Mouse (Mus musculus): ENCODE results near the gene Tmem89. TPM values are rescaled to one million over a fixed set of nuclear protein-coding genes. Genes with fewer than 3 reads are reported as not detected.

The Tmem89 gene
- total RNA-seq (2021), result not detected
- long read RNA-seq, experiment 1, result 0 reads
- long read RNA-seq, experiment 2, result 0 reads

DNA sequence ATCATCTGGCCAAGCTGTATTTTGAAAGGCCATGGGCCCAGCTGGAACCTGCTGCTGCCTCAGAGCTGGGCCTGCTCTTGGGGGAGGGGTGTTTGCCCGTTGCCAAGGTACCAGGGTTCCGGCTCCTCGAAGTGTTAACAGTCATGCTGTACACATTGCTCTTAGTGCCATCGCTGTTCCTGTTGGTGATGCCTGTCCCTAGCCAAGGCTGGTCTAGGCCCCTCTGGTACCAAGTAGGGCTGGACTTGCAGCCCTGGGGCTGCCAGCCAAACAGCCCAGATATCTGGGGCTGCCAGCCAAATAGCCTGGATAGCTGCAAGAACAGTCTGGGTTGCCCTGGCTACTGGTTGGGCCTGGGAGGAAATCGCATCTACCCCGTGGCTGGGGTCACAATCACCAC, at the start of gene Tmem89:
Gene Tmem89 (plus strand): TSS at position 129 of the 400 bp plus-strand sequence.
- no peak for DNase-seq (ENCODE audit: low spot score in 2 of 2)

DNA sequence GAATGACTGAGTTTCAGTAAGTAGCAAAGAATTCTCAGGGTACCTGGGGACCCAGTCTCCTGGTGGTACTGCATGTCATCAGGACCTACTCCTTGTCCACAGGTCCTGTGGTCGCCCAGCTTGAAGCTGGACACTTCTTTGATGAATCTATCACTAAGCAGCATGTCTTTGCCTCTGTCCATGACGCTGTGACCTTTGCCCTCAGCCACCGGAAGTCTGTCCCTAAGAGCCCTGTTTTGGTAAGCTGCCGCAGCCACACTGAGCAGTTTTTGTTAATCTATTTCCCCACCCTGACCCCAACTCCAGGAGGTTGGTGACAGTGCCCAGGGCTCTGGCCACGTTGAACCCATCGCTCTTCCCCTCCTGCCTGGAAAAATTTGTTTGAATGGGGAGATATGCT, 2.1 kb upstream of the Tmem89 start:
- no peak for DNase-seq (ENCODE audit: low spot score in 2 of 2)

DNA sequence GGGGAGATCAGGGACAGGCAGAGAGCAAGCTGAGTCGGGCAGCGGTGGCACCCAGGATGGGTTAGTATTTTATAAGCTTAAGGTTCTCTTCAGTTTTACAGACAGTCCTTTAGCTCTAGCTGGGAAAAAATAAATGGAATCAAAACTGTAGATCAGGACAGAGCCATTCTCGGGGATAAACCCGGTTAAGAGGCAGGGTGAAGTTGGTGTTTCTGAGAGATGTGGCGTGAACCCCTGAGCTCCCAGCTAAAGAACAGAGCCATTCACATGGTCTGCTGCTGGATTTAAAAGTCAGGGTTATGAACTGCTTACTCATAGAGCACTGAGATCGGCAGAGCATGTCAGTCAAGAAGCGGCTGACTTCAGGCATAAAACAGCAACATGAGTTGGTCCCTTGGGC, 1.3 kb upstream of the Tmem89 start:
- DNase-seq (ENCODE audit: low spot score in 2 of 2), result no peak

DNA sequence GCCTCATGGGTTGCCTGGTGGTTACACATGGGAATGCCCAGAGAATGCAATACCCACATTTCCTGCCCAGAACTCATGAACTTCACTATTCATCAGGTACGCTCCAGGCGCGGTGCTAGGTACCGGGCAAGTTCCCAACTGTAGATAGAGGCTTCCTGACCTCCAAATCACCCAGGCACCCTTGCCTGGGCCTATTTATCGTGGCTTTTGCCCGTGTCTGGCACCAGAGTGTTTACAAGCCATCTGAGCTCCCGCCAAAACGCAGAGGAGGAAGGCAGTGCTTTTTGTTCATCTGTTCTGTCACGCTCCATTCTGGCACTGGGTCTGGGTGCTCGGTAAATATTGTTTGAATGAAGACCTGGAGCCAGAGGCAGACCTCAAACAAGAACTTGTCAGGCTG, 798 bp upstream of the Tmem89 start:
- DNase-seq (ENCODE audit: low spot score in 2 of 2), result no peak

DNA sequence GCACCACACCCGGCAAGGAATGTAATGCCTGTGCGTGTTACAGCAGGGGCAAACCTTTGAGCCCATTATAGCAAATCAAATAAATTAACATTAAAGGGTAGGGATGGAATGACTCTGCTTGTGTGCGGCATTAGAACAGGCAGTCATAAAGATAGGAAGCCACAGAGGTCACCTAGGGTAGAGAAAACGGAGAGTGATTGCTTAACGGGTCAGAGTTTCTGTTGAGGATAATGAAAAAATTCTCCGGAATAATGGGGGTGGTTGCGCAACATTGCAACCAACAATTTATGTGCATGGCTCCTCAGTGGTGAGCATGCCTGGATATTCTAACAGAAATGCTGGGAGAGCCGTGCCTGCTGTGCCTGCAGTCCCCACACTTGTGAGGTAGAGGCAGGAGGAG, 11.5 kb downstream of the Tmem89 start:
- DNase-seq (ENCODE audit: low spot score in 2 of 2), result no peak

DNA sequence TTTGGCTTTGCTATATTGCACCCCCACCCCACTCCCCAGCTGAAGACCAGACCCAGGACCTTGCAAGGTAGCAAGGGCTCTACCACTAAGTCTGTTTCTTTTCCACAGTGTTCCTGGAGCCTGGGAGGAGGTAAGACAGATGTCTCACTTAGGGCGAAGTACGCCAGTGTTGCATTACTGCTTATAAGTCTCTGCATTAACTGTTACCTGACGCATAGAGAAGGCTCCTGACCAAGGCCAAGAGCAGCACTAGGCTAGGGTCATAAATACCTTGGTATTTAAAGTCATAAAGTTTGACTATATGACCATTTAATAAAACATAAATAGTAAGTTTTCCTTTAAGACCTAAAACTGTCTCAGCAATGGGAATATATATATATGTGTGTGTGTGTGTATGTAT, 14.0 kb downstream of the Tmem89 start:
- no peak for DNase-seq (ENCODE audit: low spot score in 2 of 2)

DNA sequence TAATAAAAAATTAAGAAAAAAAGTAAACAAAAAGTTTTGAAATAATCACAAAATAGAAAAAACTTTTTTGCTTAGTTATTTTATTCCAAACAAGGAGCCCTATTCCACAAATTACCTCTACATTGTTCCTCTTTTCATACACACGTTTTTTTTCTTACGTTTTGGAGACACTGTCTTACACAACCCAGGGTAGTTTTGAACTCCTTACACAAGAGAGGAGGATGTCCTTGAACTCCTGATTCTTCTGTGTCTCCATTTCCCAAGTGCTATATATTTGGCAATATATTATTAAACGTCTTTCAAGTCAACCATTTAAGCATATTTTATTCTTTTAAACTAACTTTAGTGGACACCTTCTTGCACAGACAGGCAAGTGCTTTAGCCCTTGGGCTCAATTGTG, 21.6 kb downstream of the Tmem89 start:
- no peak for DNase-seq (ENCODE audit: low spot score in 2 of 2)

DNA sequence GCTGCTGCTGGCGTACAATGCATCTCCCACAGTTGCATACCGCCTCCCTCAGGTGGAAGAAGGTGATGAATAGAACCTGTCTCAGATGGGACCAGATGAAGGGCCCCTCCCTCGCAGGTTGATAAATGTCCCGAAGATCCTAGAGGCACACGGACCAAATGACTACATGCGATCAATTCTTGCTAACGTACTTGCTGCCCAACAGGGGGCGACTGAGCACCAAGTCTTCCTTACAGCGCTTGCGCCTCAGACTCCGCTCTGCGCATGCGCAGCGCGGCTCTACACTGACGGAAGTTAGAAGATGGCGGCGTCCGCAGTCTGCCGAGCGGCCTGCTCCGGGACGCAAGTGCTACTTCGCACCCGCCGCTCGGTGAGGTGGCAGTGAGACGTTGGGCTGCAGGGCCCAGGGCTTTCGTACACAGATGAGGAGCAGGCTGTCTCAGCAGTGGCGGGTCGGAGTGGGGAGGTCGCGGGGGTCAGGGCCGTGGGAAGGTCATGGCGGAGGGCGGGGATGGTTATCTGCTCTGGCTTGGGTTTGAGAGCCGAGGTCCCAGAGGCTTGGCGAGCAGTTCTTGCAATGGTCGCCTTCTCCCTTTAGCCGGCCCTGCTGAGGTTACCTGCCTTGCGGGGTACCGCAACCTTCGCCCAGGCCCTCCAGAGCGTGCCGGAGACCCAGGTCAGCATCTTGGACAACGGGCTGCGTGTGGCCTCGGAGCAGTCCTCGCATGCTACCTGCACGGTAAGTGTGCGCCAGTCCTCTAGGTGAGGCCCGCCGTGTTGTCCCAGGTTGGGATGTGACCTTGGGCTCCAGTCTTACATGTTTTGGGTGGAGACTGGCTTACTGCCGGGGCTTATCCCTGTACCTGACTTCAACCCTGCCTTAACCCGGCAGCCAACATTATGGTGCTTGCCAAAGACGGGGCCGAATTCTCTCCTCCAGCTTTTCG, 22.3 kb downstream of the Tmem89 start, which contains the start of gene Uqcrc1:
Gene Uqcrc1 (plus strand): TSS at position 216 of the 947 bp plus-strand sequence.
- peak; percentile 89 to 96 for DNase-seq (ENCODE audit: low spot score in 2 of 2)

DNA sequence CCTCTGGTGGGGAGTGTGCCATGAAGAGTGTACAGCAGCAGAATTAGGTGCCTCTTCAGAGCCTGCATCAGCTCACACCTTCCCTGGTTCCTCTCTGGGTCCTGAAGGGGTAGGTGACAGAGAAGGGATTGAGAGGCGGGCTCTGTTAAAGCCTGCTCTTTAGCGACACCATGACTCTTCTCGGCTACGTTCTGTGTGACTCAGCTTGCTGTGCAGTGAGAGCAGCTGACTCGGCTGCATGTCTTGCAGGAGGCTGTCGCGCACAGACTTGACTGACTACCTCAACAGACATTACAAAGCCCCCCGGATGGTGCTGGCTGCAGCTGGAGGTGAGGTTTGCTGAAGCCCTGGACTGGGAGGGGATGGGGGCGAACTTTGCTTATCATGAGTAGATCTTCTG, 30.7 kb downstream of the Tmem89 start:
- no peak for DNase-seq (ENCODE audit: low spot score in 2 of 2)

DNA sequence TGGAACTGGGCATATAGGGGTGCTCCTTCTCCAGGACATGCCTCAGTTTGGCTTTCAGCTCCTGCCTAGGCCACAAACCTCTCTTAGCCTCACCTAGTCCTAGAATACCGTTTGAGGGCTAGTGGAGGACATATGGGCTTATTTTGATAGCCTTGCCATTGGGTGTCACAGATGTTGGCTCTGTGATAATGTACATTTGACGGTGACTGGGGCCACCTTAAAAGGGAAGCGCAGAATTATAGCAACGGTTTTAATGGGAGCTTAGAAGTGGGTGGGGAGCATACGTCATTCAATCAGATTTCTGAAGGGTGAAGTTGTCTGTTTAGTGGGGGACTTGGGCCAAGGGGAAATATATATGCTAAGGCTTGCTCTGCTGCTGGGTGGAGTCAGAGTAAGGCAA, 31.2 kb downstream of the Tmem89 start:
- no peak for DNase-seq (ENCODE audit: low spot score in 2 of 2)

DNA sequence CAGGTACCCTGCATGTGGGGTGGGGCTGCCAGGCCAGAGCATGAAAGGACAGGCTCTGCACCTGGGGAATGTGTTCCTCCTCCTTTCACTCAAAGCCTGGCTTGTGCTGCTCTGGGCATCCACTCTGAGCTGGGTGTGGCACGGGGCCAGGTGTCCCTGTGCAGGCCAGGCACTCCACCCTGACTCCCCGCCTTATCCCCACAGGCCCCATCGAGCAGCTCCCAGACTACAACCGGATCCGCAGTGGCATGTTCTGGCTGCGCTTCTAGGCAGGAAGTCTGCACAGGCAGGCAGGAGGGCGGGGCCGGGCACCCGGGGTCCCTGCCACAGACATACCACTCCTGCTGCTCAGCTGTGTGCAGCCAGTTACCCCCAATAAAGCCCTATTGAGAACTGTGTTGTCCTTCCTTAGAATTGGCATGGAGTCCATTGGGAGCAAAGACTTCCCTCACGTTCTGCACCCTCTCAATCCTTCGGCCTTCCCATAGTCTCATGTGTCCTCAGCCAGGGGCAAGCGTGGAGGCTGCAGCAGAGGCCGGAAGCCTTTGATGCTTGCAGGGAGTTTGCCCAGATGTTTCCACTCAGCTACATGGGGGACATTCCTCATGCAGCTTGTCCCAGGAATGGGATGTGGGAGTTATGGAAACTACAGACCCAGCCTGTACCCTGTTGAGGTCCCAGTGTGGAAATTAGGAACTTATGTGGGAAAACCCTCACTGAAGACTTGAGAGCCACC, 35.0 kb downstream of the Tmem89 start:
- DNase-seq (ENCODE audit: low spot score in 2 of 2), result peak in 1 of 2 experiments; percentile 34

DNA sequence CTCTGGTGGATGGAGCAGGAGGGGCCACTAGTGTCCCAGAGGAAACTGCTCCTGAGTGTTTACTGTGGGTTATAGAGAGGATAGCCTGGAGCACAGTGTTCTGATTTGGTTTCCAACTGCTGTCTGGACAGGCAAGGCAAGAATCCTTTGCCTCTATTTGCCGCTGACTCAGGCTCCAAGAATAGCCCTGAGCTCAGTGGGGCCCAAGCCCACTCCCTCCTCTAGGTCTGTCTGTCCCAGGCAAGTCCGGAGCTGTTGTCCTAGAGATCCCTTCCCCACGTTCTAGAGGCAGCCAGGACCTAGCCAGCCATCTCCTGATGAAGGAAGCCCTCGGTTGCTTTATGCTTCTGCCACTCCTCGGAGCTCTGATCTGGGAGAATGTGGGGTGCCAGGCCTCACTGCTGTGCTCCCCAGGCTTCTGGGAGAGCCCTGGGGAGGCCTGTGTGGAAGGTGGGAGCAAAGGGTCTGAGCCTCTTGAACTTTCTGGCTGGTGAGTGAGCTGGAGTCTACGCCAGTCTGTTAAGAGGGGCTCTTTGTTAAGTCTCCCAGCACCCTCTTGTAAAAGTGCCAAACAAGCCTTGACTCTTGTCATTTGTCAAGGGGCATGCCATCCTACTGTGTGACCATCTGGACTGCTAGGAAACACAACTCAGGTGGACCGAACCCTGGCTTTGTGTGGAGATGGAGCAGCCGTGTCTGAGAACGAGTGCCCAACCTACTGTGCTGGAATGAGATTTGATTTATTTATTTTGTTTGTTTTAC, 35.7 kb downstream of the Tmem89 start:
- no peak for DNase-seq (ENCODE audit: low spot score in 2 of 2)

DNA sequence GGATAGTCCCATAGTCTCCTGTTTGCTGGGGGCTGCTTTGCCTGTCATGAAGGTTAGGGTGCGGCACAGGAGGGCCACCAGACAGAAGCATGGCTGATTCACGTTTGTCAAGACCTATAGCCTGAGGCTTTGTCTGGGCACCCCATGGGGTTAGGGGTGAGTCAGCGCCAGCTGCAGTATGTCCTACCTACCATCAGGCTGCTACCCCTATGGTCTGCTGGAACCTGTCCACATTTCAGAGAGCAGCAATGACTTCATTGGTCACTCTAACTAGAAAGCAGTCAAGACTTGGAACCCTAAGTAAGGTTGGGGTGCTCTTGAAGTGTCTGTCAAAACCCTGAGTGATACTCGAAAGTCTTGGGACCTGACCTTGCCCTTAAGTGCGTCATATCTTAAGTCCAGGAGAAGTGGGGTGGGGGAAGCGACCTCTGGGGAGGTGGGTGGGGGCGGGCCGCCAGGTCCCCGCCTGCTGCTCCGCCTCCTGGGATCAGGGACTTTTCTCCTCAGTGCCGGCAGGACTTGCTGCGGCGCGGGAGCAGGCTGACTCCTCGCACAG, 38.7 kb downstream of the Tmem89 start, which contains the start of gene Col7a1:
Gene Col7a1 (plus strand): TSS at position 506 of the 556 bp plus-strand sequence.
- DNase-seq (ENCODE audit: low spot score in 2 of 2), result no peak

DNA sequence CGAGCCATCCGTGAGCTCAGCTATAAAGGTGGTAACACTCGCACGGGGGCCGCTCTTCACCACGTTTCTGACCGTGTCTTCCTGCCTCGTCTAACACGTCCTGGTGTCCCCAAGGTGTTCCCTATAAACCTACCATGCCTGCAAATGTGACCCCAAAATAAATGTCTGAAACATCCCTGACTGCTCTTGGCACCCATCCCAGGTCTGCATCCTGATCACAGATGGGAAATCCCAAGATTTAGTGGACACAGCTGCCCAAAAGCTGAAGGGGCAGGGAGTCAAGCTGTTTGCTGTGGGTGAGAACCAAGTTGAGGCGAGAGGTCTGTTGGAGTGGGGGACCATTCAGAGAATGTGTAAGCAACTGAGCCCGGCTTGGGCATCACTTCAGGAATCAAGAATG, 40.8 kb downstream of the Tmem89 start:
- no peak for DNase-seq (ENCODE audit: low spot score in 2 of 2)

DNA sequence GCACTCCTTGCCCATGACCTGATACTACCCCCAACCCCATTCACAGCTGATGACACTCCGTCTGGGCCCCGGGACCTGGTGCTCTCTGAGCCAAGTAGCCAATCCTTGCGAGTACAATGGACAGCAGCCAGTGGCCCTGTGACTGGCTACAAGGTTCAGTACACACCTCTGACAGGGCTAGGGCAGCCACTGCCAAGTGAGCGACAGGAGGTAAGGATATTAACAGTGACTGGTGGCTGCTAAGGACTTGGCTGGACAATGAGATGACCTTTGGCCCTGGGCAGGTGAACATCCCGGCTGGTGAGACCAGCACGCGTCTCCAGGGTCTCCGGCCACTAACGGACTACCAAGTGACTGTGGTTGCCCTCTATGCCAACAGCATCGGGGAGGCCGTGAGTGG, 41.4 kb downstream of the Tmem89 start:
- DNase-seq (ENCODE audit: low spot score in 2 of 2), result no peak

DNA sequence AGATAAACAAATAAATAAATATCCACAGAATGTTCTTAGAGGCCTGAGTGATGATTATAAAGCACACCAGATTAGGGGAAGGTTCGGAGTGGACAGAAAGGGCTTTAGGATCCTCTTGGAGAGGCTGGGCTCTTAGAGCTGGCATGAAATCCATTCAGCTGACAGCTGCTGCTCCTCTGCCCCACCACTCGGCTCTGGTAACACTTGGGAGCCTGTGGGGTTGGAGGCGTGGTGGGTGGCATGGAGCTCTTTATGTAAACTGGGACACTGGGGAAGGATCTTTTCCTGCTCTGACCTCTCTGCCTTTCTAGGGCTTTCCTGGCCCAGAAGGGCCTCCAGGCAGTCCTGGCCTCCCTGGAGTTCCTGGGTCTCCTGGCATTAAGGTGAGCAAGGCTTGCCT, 49.2 kb downstream of the Tmem89 start:
- no peak for DNase-seq (ENCODE audit: low spot score in 2 of 2)

DNA sequence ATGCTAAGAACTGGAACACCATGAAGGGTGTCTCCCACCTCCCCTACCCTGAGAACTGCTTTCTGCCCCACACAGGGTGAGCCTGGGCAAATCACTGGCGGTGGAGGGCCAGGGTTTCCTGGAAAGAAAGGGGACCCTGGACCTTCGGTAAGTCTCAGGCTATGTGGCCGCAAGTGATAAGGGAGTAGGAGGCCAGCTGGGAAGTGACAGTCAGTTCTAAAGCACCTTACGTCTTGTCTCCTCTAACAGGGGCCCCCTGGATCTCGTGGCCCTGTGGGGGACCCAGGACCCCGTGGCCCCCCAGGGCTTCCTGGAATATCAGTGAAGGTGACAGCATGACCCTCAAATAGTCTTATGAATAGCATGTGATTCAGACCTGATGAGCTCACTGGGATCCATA, 49.9 kb downstream of the Tmem89 start:
- no peak for DNase-seq (ENCODE audit: low spot score in 2 of 2)
